Mouse (Mus musculus) forebrain, embryonic 11.5 days (tissue): ENCODE results near the gene Zc3hav1. TPM values are rescaled to one million over a fixed set of nuclear protein-coding genes. Genes with fewer than 3 reads are reported as not detected.

Source experiments
- ATAC-seq: fragments of 200-750 bp; cut with Nextera tagmentation; replicated peaks from 2 replicates; pipeline ENCODE4 v1.8.0; 2017; ENCODE audit warnings: moderate TSS enrichment; ENCODE audit not compliant: low FRiP score
- DNase-seq: peaks from one replicate; pipeline ENCODE4 v3.0.0-alpha.2; 2017; ENCODE audit warnings: low spot score
- H3K27ac ChIP-seq: fragments of 300-500 bp; sonication (generic); 2 replicates; pipeline ENCODE4 v1.5.1; 2014; ENCODE audit warnings: low read depth, low read length
- H3K27me3 ChIP-seq: fragments of 300-500 bp; sonication (generic); 2 replicates; pipeline ENCODE4 v1.6.1; 2014; ENCODE audit warnings: mild to moderate bottlenecking, low read length, mixed read lengths; ENCODE audit not compliant: control insufficient read depth, insufficient read depth
- H3K36me3 ChIP-seq: fragments of 300-500 bp; sonication (generic); 2 replicates; pipeline ENCODE4 v1.6.1; 2014; ENCODE audit warnings: mild to moderate bottlenecking, low read length, moderate library complexity, mixed read lengths; ENCODE audit not compliant: control insufficient read depth, insufficient read depth
- H3K4me1 ChIP-seq: fragments of 300-500 bp; sonication (generic); replicated peaks from 2 replicates; pipeline ENCODE4 v1.6.1; 2014; ENCODE audit warnings: low read length, mixed read lengths; ENCODE audit not compliant: control insufficient read depth, insufficient read depth
- H3K4me2 ChIP-seq: fragments of 300-500 bp; sonication (generic); 2 replicates; pipeline ENCODE4 v1.6.1; 2014; ENCODE audit warnings: low read depth, mild to moderate bottlenecking, low read length, moderate library complexity, mixed read lengths; ENCODE audit not compliant: severe bottlenecking
- H3K4me3 ChIP-seq: fragments of 300-500 bp; sonication (generic); 2 replicates; pipeline ENCODE4 v1.5.1; 2014; ENCODE audit warnings: low read depth, low read length
- H3K9ac ChIP-seq: fragments of 300-500 bp; sonication (generic); 2 replicates; pipeline ENCODE4 v1.6.1; 2014; ENCODE audit warnings: low read length
- H3K9me3 ChIP-seq: fragments of 300-500 bp; sonication (generic); 2 replicates; pipeline ENCODE4 v1.6.1; 2016; ENCODE audit warnings: low read length, mixed read lengths; ENCODE audit not compliant: control insufficient read depth
- WGBS: fragments of 180-500 bp; shearing (Covaris S2); extraction: QIAGEN DNeasy Blood & Tissue Kit; methylation state at CpG from one replicate; pipeline ENCODE4 v1.1.7; 2014; 5-methylcytosine and 5-hydroxymethylcytosine counted together
- polyA plus RNA-seq: library from polyadenylated mRNA; unstranded; fragments of >200 nt; fragmentation: Nextera tagmentation; extraction: Ambion mirVana; gene quantifications from 2 replicates; pipeline ENCODE4 v1.2.1, GENCODE M21; 2014

Zc3hav1 gene
- polyA plus RNA-seq, 1 experiment from 2014 or later, result 1.7 TPM

DNA sequence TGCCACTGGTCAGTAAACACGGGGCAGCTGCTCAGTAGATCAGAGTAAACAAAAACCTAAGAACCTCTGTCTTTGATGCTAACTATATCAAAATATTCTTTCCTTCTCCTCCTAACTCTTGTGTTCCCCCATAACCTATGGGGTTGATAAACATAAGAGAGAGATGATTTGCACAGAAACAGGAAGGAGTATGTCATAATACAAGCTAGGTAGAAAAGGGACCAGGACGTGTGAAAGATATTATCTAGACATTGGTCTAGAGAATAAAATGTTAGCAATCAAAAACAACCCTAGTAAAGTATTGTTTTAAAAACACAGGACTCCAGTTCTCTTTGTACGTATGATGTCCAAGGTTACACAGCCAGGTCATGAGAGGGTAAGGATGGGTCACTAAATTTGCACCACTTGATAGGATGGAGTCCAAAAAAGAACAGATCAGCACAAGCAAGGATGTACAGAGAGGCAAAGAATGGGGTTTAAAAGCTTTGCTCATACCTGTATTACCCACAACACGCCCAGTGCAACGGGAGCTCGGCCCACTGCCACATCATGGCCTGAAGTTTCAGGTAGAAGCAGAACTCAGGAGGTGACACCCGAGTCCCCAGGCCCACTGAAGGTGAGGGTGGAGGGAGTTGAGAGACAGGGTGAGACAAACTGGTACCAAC, 10.3 kb downstream of the Zc3hav1 start:
- 86% methylated on average over 7 of the region's 7 CpGs for WGBS
- Histone ChIP-seq H3K9ac (no peak overlapping the region), H3K36me3 (no peaks in the 10 kb centered on the region), H3K4me1 (no peaks in the 10 kb centered on the region), H3K4me3 (no peak overlapping the region), H3K9me3 (no peaks in the 10 kb centered on the region), H3K27ac (no peak overlapping the region), H3K27me3 (no peaks in the 10 kb centered on the region), H3K4me2 (no peak overlapping the region)
- no peak for DNase-seq
- no peak for ATAC-seq

DNA sequence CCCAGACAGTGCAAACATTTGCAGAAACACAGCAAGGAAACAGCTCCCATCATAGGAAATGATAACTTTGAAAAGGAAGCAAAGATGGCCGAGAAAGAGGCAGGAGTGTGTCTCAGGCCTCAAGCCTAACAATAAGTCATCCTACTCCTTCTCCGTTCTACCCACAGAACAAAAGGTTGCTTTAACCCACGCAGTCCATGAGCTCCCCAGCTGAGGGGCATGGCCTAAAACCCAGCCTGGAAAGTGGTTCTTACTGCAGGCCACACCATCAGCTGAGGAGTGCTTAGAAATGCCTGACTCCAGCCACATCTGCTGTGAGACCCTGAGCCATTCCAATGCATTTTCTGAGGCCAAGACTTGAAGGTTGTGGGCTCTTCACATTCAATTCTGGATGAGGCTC, 10.8 kb downstream of the Zc3hav1 start:
- Histone ChIP-seq H3K4me2 (no peak overlapping the region), H3K9me3 (no peaks in the 10 kb centered on the region), H3K4me3 (no peak overlapping the region), H3K27ac (no peak overlapping the region), H3K9ac (no peak overlapping the region), H3K4me1 (no peaks in the 10 kb centered on the region), H3K27me3 (no peaks in the 10 kb centered on the region), H3K36me3 (no peaks in the 10 kb centered on the region)
- 51% methylated on average over 3 of the region's 3 CpGs for WGBS
- ATAC-seq (no peak), DNase-seq (no peak)

GRCm38 (mm10) chr6:38342666-38342992, 11.8 kb downstream of the Zc3hav1 start:
- no peaks in the 10 kb centered on the region for H3K9me3 ChIP-seq
- H3K27me3 ChIP-seq, result no peaks in the 10 kb centered on the region
- no peak for ATAC-seq
- H3K27ac ChIP-seq, result no peak overlapping the region
- H3K9ac ChIP-seq, result no peak overlapping the region
- DNase-seq, result no peak
- WGBS, result 87% methylated on average over 8 of the region's 8 CpGs
- no peaks in the 10 kb centered on the region for H3K36me3 ChIP-seq
- H3K4me1 ChIP-seq, result no peaks in the 10 kb centered on the region
- no peak overlapping the region for H3K4me2 ChIP-seq
- no peak overlapping the region for H3K4me3 ChIP-seq

GRCm38 (mm10) chr6:38341751-38342665, 12.4 kb downstream of the Zc3hav1 start:
- no peaks in the 10 kb centered on the region for H3K27me3 ChIP-seq
- H3K9me3 ChIP-seq, result no peaks in the 10 kb centered on the region
- no peak overlapping the region for H3K4me3 ChIP-seq
- ATAC-seq (no peak), DNase-seq (no peak)
- H3K27ac ChIP-seq, result no peak overlapping the region
- no peak overlapping the region for H3K4me2 ChIP-seq
- H3K36me3 ChIP-seq, result no peaks in the 10 kb centered on the region
- H3K4me1 ChIP-seq, result no peaks in the 10 kb centered on the region
- WGBS, result 72% methylated on average over 11 of the region's 11 CpGs
- H3K9ac ChIP-seq, result no peak overlapping the region

DNA sequence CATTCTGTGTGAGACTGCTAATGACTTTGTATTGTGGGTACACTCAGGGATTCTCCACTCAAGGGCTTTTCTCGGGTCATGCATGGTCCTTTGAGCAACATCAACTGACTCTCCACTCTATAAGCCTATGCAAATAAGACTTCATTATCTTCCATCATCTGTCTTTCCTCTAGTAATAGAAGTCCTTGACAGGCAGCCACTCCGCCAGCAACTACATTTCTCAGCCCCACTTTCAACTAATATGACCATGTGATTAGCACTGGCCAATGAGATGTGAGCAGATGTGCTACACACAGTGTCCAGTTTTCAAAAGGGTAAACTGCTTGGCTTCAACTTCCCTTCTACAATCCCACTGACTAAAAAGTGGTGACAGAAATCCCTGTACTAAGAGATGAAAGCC, 15.3 kb downstream of the Zc3hav1 start:
- H3K4me2 ChIP-seq, result no peak overlapping the region
- no peaks in the 10 kb centered on the region for H3K36me3 ChIP-seq
- no peaks in the 10 kb centered on the region for H3K4me1 ChIP-seq
- whole genome bisulfite sequencing, result 71% methylated on average over 2 of the region's 2 CpGs
- no peaks in the 10 kb centered on the region for H3K27me3 ChIP-seq
- no peak overlapping the region for H3K9ac ChIP-seq
- no peak overlapping the region for H3K4me3 ChIP-seq
- ATAC-seq, result no peak
- H3K27ac ChIP-seq, result no peak overlapping the region
- no peaks in the 10 kb centered on the region for H3K9me3 ChIP-seq
- DNase-seq, result no peak

- Histone ChIP-seq H3K4me3 (no peak overlapping the region), H3K36me3 (no peaks in the 10 kb centered on the region), H3K4me1 (no peaks in the 10 kb centered on the region), H3K27ac (no peak overlapping the region), H3K9ac (no peak overlapping the region), H3K9me3 (no peaks in the 10 kb centered on the region), H3K27me3 (no peaks in the 10 kb centered on the region), H3K4me2 (no peak overlapping the region)
- WGBS, result 88% methylated on average over 6 of the region's 6 CpGs
- DNase-seq, result no peak
- ATAC-seq, result no peak
Measured at GRCm38 (mm10) chr6:38337951-38338350, 16.5 kb downstream of the Zc3hav1 start.

DNA sequence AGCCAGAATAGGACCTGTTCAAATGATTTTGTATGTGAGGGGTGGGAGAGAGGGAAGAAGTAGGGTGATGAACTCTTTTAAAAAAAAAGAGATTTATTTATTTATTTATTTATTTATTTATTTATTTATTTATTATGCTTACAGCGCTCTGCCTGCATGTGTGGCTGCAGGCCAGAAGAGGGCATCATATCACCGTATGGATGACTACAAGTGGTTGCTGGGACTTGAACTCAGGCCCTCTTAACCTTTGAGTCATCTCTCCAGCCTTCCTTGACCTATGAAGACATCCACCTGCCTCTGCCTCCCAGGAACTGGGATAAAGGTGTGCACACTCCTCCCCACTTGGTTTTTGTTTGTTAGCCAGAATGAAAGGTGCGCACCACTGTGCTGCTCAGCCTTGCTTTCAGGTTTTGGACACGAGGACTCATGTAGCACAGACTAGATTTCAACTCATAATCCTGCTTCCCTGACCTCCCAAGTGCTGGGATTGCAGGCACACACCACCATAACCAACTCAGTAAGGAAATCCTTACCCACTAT, 17.2 kb downstream of the Zc3hav1 start:
- H3K4me2 ChIP-seq, result no peak overlapping the region
- ATAC-seq, result no peak
- DNase-seq, result no peak
- no peaks in the 10 kb centered on the region for H3K27me3 ChIP-seq
- no peaks in the 10 kb centered on the region for H3K4me1 ChIP-seq
- no peak overlapping the region for H3K27ac ChIP-seq
- no peaks in the 10 kb centered on the region for H3K9me3 ChIP-seq
- H3K36me3 ChIP-seq, result no peaks in the 10 kb centered on the region
- no peak overlapping the region for H3K9ac ChIP-seq
- WGBS, result 92% methylated on average over 4 of the region's 4 CpGs
- no peak overlapping the region for H3K4me3 ChIP-seq

DNA sequence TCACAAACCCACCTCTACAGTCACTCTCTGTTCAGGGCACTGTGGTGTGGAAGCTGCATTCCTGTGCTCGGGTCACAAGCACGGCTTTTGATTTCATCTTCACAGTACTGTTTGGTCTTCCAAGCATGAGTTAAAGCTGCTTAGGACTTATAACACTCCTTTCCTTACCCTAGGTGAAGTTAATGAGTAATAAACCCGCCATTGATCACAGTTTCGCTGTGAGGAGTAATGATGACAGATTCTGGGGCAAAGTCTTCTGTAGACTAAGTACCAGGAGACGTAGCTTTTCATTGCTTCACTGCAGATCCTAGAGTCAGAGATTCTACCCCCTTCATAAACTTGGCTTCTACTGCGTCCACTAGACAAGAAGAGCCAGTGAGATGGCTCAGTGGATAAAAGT, 19.1 kb downstream of the Zc3hav1 start:
- Histone ChIP-seq H3K4me3 (no peak overlapping the region), H3K4me1 (no peaks in the 10 kb centered on the region), H3K9ac (no peak overlapping the region), H3K9me3 (no peaks in the 10 kb centered on the region), H3K36me3 (no peaks in the 10 kb centered on the region), H3K4me2 (no peak overlapping the region), H3K27me3 (no peaks in the 10 kb centered on the region), H3K27ac (no peak overlapping the region)
- ATAC-seq (no peak), DNase-seq (no peak)
- WGBS, result 92% methylated on average over 6 of the region's 6 CpGs
